Mouse (Mus musculus) hindbrain, postnatal 0 days (tissue): ENCODE measurements around the gene Bbs9. TPM values are rescaled to one million over a fixed set of nuclear protein-coding genes. Genes with fewer than 3 reads are reported as not detected.
"Not testable (repeated sequence)": the region's sequence is repeated elsewhere in the genome, so short reads cannot be mapped to it uniquely, and the experiment has no call there.

Experiments used
- ATAC-seq: fragments of 200-750 bp; cut with Nextera tagmentation; 2 replicates; pipeline ENCODE4 v1.8.0; 2017; ENCODE audit warnings: mild to moderate bottlenecking, moderate TSS enrichment, moderate library complexity
- DNase-seq: peaks from one replicate; pipeline ENCODE4 v3.0.0-alpha.2; 2015; ENCODE audit warnings: low spot score
- H3K27ac ChIP-seq: fragments of 300-500 bp; sonication (generic); 2 replicates; pipeline ENCODE4 v1.5.1; 2014; ENCODE audit warnings: mild to moderate bottlenecking
- H3K27me3 ChIP-seq: fragments of 300-500 bp; sonication (generic); 2 replicates; pipeline ENCODE4 v1.6.1; 2014; ENCODE audit warnings: low read length, mixed read lengths; ENCODE audit not compliant: insufficient read depth
- H3K36me3 ChIP-seq: fragments of 300-500 bp; sonication (generic); 2 replicates; pipeline ENCODE4 v1.6.1; 2014; ENCODE audit warnings: low read length, mixed read lengths; ENCODE audit not compliant: insufficient read depth
- H3K4me1 ChIP-seq: fragments of 300-500 bp; sonication (generic); 2 replicates; pipeline ENCODE4 v1.6.1; 2014; ENCODE audit warnings: antibody characterized with exemption, low read length, mixed read lengths; ENCODE audit not compliant: insufficient read depth
- H3K4me2 ChIP-seq: fragments of 300-500 bp; sonication (generic); 2 replicates; pipeline ENCODE4 v1.6.1; 2014; ENCODE audit warnings: low read depth, mild to moderate bottlenecking, low read length, moderate library complexity, mixed read lengths
- H3K4me3 ChIP-seq: fragments of 300-500 bp; sonication (generic); 2 replicates; pipeline ENCODE4 v1.5.1; 2014; ENCODE audit warnings: low read length
- H3K9ac ChIP-seq: fragments of 300-500 bp; sonication (generic); replicated peaks from 2 replicates; pipeline ENCODE4 v1.6.1; 2014; ENCODE audit warnings: mild to moderate bottlenecking, low read length, moderate library complexity, mixed read lengths
- H3K9me3 ChIP-seq: fragments of 300-500 bp; sonication (generic); 2 replicates; pipeline ENCODE4 v1.6.1; 2016; ENCODE audit warnings: low read length, mixed read lengths
- CTCF ChIP-seq: IDR thresholded peaks from 2 replicates; pipeline ENCODE4 v1.5.1; 2016; ENCODE audit warnings: antibody characterized with exemption, control low read depth, low read depth
- WGBS: fragments of 180-500 bp; shearing (Covaris S2); extraction: QIAGEN DNeasy Blood & Tissue Kit; methylation state at CpG from one replicate; pipeline ENCODE4 v1.1.7; 2014; 5-methylcytosine and 5-hydroxymethylcytosine counted together
- polyA plus RNA-seq: library from polyadenylated mRNA; unstranded; fragments of >200 nt; fragmentation: Nextera tagmentation; extraction: Ambion mirVana; gene quantifications from 2 replicates; pipeline ENCODE4 v1.2.1, GENCODE M21; 2015
- total RNA-seq: library from RNA; depleted of rRNA; stranded (reverse); fragments of >200 nt; gene quantifications from 2 replicates; pipeline ENCODE4 v1.2.3, GENCODE M21; 2014

The Bbs9 gene
- total and polyA plus RNA-seq, 2 experiments from 2014 or later: 15.2 to 27.5 TPM

- WGBS: 51% methylated on average over 19 of the region's 19 CpGs
- no peaks in the 10 kb centered on the region for H3K27me3 ChIP-seq
- TF ChIP-seq CTCF: peak; percentile 81
Observed at GRCm38 (mm10) chr9:22708970-22709726, 233.6 kb downstream of the Bbs9 start.

GRCm38 (mm10) chr9:22710032-22710431 is 234.5 kb downstream of the Bbs9 start:
- H3K36me3 ChIP-seq: no peaks in the 10 kb centered on the region
- no peak overlapping the region for H3K4me3 ChIP-seq
- DNase-seq (peak; percentile 74), ATAC-seq (0 out of 2 replicates have a peak, but pooled peaks have one; percentile 66)
- H3K9ac ChIP-seq: no peak overlapping the region
- H3K27me3 ChIP-seq: no peaks in the 10 kb centered on the region
- TF ChIP-seq CTCF: peak; percentile 63
- H3K27ac ChIP-seq: no peak overlapping the region
- H3K4me2 ChIP-seq: no peak overlapping the region
- H3K9me3 ChIP-seq: no peaks in the 10 kb centered on the region
- H3K4me1 ChIP-seq: no peaks in the 10 kb centered on the region
- WGBS: 56% methylated on average over 7 of the region's 7 CpGs

More at GRCm38 (mm10) chr9:22708970-22709726, 233.6 kb downstream of the Bbs9 start:
- no peaks in the 10 kb centered on the region for H3K36me3 ChIP-seq
- DNase-seq (peak; percentile 79), ATAC-seq (peak; percentile 71)
- no peaks in the 10 kb centered on the region for H3K9me3 ChIP-seq
- no peak overlapping the region for H3K27ac ChIP-seq
- no peak overlapping the region for H3K9ac ChIP-seq
- no peak overlapping the region for H3K4me2 ChIP-seq
- H3K4me3 ChIP-seq: no peak overlapping the region
- H3K4me1 ChIP-seq: no peaks in the 10 kb centered on the region

- Histone ChIP-seq H3K4me3 (no peak overlapping the region), H3K27ac (no peak overlapping the region), H3K4me1 (no peaks in the 10 kb centered on the region), H3K9me3 (no peaks in the 10 kb centered on the region), H3K36me3 (no peaks in the 10 kb centered on the region), H3K4me2 (no peak overlapping the region), H3K27me3 (no peaks in the 10 kb centered on the region), H3K9ac (no peak overlapping the region)
- DNase-seq: no peak
- 94% methylated on average over 2 of the region's 2 CpGs for WGBS
- peak; percentile 19; the same call in 1 of the 2 replicates for TF ChIP-seq CTCF
- no peak for ATAC-seq
Observed at GRCm38 (mm10) chr9:22711339-22711738, 235.8 kb downstream of the Bbs9 start.

- Histone ChIP-seq H3K4me3 (no peak overlapping the region), H3K27me3 (no peaks in the 10 kb centered on the region), H3K27ac (no peak overlapping the region), H3K4me2 (no peak overlapping the region), H3K9ac (no peak overlapping the region), H3K4me1 (no peaks in the 10 kb centered on the region), H3K36me3 (no peaks in the 10 kb centered on the region), H3K9me3 (no peaks in the 10 kb centered on the region)
- DNase-seq (peak; percentile 36), ATAC-seq (peak; percentile 53)
- TF ChIP-seq CTCF: no peak
- WGBS: 46% methylated on average over 3 of the region's 3 CpGs
Observed at GRCm38 (mm10) chr9:22712743-22713142, 237.2 kb downstream of the Bbs9 start.

- not testable (repeated sequence) for H3K27ac ChIP-seq, H3K36me3 ChIP-seq, H3K9me3 ChIP-seq, H3K27me3 ChIP-seq, ATAC-seq, H3K4me3 ChIP-seq, H3K4me1 ChIP-seq, H3K4me2 ChIP-seq, H3K9ac ChIP-seq
- TF ChIP-seq CTCF: peak; percentile 57
- peak; percentile 31 for DNase-seq
- 40% methylated on average over 4 of the region's 4 CpGs for WGBS
Observed at GRCm38 (mm10) chr9:22713286-22713685, 237.8 kb downstream of the Bbs9 start.

GRCm38 (mm10) chr9:22717583-22717982 is 242.1 kb downstream of the Bbs9 start:
- 92% methylated on average over 4 of the region's 4 CpGs for WGBS
- Histone ChIP-seq H3K27me3 (no peaks in the 10 kb centered on the region), H3K9ac (no peak overlapping the region), H3K36me3 (no peaks in the 10 kb centered on the region), H3K4me2 (no peak overlapping the region), H3K4me1 (no peaks in the 10 kb centered on the region), H3K9me3 (no peaks in the 10 kb centered on the region), H3K27ac (no peak overlapping the region), H3K4me3 (no peak overlapping the region)
- no peak for DNase-seq
- no peak for ATAC-seq
- TF ChIP-seq CTCF: no peak

GRCm38 (mm10) chr9:22718174-22718823 is 242.8 kb downstream of the Bbs9 start:
- H3K9me3 ChIP-seq: no peaks in the 10 kb centered on the region
- no peak for TF ChIP-seq CTCF
- H3K36me3 ChIP-seq: no peaks in the 10 kb centered on the region
- H3K4me3 ChIP-seq: no peak overlapping the region
- H3K4me2 ChIP-seq: no peak overlapping the region
- no peak for DNase-seq
- no peak for ATAC-seq
- H3K27ac ChIP-seq: no peak overlapping the region
- H3K4me1 ChIP-seq: no peaks in the 10 kb centered on the region
- 86% methylated on average over 8 of the region's 8 CpGs for WGBS
- no peak overlapping the region for H3K9ac ChIP-seq
- H3K27me3 ChIP-seq: no peaks in the 10 kb centered on the region
